Mouse (Mus musculus): ENCODE measurements around the gene Sephs2.
"Not testable (repeated sequence)": the region's sequence is repeated elsewhere in the genome, so short reads cannot be mapped to it uniquely, and the experiment has no call there.

Gene Sephs2

DNA sequence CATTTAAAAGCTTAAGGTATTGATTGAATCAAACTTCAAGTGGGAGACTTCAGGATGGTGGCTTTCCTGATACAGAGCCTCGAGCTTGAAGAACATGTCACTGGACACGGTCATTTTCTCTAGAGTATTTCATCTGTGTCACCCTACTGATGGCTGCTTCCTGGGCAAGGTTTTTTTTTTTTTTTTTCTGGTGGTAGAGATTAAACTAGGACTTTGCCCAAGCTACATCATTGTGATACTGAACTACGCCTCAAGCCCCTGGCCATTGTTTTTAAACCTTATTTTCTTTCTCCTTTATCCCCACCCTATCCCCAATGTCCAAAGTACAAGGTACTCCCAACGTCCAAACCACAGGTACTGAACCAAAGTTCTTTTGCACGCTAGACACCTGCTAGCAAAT is 3.2 kb downstream of the Sephs2 start:
- DNase-seq (ENCODE audit: low spot score), result no peak

DNA sequence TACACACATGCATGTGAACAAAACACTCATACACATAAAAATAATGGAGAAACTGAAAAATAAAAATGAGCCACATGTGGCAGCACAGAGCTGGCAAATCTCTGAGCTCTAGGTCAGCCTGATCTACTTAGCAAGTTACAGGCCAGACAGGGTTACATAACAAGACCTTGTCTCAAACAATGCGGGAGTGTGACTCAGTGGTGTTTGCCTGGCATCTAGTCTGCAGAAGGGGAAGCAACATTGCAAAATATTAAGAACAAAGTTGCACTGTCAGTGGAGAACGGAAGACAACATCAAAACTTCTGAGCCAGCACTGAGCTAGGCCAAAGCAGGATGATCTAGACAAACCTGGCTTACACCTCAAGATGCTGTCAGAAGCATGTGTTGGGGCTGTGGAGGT is 3.6 kb downstream of the Sephs2 start:
- no peak for DNase-seq (ENCODE audit: low spot score)

DNA sequence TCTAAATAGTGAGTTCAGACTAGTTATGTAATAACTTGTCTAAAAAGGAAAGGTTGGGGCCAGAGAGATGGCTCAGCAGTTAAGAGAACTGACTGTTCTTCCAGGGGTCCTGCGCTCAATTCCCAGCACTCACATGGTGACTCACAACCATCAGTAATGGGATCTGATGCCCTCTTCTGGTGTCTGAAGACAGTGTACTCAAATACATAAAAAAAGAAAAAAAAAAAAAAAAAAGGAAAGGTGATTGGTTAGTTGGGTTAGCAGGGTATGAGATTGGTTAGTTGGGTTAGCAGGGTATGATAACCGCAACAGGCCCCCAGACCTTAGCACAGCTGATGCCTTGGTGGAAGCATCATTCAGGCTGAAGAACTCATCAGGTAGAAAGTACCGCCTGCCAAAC is 10.3 kb downstream of the Sephs2 start:
- DNase-seq (ENCODE audit: low spot score), result no peak

DNA sequence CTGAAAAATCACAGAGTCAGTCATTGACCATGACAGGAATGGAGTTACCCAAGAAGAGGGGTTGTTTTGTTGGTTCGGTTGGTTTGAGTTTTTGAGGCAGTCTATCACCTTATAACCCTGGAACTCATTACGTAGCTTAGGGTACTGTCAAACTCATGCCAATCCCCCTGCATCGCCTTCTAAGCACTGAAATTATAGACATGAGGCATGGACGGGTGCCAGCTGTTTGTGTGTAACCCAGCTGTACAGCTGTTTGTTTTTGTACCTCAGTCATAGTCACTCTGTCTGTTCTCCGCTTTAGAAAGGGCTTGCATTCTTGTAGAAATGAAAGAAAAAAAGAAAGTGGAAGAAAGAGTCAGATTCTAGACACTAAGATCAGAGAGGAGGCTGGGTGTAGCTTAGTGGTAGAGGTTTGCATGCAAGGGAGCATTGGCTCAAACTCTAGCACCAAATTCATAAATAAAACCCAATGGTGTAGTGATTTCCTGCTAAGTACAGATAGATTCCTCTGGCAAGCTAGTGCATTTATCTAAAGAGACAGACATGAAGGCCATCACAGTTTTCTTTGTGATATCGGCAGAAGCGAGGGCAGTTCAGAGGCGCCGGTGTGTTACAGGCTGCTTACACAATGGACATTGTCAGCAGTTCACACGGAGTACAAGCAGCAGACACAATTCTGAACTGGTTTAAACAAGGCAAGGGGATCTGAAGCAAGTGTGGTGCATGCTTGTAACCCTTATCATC is 11.5 kb downstream of the Sephs2 start:
- no peak for DNase-seq (ENCODE audit: low spot score)

DNA sequence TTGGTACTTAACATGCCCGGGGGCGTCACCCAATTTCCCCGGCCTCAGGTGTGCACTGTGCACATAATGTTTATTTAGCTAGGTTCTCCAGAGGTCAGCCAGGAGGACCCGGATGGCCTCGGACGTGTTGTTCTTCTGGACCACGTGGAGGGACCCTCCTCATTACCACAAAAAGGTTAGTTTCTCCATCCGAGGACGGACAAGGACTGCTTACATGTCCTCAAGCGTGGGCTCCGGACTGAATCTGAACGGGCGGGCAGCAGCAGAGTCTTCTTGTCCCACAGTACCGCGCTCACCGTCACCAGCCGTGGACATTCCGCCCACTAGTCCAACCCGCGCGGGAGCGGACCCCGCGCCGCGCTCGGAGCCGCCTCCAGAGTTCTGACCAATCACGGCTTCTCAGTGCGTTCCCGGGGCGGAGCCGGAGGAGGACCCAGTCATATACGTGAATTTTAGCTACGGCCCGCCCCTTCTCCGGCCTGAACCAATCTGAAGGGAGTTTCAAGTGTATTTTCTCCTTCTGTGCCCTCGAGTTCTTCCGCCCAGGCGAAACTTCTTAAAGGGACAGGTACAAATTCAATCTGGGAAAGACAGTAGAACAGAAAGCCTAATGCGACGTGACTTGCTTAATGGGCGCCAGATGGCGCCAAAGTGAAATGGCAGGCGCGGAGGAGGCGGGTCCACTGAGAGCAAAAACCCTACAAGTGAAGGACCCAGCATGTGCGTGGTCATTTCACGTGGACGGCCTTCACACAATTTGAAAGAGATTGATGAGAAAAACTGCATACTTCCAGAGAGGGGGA is 13.3 kb downstream of the Sephs2 start, which contains the start of gene Dctpp1:
Dctpp1 (minus strand) TSS at position 401 of the 803 bp plus-strand sequence.
- peak; percentile 99 for DNase-seq (ENCODE audit: low spot score)

DNA sequence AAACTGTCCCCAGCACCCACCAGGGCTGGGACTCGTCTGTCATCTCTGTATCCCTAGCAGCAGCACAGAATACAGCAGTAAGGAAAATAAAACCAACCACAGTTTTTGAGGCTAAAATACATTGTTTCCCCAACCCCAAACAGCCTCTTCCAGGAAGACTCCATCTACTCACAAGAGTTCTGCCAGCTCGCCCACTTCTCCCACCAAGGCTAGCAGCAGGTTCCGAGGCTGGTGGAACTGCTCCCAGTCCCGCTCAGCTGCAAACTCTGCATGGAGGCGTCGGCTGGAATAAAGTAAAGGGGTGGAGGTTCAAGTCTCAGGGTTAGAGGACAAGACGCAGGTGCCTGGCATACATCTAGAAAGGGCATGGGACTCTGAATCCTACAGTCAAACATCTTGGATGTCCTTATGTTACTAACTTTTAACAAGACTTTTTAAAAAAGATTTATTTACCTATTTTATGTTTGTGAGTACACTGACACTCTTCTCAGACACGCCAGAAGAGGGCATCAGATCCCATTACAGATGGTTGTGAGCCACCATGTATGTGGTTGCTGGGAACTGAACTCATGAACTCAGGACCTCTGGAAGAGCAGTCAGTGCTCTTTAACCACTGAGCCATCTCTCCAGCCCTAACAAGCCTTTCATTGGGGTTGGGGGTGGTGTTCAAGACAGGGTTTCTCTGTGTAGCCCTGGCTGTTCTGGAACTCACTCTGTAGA is 14.5 kb downstream of the Sephs2 start:
- DNase-seq (ENCODE audit: low spot score), result no peak

DNA sequence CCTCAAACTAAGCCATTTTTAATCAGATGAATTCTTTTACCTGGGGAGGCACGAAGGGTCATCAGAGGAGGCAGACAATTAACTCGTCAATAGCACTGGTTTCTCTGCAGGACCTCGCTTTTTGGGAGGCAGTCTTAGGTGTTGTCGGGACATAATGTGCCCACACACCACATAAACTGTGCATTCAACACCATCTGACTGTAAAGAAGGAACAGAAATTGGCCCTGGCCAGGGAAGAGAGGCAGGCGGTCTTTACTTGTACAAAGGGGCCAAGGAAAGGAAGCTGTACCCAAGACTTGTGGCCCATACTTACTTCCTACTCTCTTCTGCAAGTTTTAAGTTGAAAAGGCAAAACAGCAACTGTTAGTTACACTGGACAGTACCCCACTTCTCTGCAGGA is 17.3 kb downstream of the Sephs2 start:
- DNase-seq (ENCODE audit: low spot score), result no peak

DNA sequence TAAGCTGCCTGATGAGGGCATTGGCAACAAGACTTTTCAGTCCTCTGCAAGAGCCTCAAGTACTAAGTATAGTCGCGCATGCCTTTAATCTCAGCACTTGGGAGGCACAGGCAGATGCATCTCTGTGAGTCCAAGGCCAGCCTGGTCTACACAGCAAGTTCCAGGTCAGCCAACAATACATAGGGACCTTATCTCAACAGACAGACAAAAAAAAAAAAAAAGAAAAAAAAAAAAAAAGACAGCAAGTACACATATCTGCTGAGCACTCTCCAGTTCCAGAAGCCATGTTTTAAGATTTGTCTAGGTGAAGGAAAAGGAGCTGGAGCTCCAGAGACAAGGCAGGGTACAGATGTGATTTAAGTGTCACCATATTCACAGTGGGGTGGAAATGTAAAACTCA is 17.9 kb downstream of the Sephs2 start:
- no peak for DNase-seq (ENCODE audit: low spot score)

DNA sequence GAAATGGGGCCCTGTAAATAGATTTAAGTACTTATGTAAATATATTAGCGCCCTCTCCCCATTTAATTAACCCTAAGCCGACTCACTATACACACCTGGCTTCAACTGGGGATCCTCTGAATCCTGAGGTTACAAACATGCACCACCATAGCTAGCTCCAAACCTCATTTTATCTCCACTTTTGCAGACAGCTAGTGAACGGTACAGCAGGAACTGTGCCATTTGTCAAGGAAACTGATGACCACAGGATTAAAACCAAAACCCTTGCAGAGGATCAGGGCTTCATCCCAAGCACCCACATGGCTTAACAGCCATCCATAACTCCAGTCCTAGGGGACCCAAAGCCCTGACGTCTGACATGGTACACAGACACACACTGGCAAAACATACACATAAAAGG is 18.8 kb downstream of the Sephs2 start:
- DNase-seq (ENCODE audit: low spot score), result no peak

DNA sequence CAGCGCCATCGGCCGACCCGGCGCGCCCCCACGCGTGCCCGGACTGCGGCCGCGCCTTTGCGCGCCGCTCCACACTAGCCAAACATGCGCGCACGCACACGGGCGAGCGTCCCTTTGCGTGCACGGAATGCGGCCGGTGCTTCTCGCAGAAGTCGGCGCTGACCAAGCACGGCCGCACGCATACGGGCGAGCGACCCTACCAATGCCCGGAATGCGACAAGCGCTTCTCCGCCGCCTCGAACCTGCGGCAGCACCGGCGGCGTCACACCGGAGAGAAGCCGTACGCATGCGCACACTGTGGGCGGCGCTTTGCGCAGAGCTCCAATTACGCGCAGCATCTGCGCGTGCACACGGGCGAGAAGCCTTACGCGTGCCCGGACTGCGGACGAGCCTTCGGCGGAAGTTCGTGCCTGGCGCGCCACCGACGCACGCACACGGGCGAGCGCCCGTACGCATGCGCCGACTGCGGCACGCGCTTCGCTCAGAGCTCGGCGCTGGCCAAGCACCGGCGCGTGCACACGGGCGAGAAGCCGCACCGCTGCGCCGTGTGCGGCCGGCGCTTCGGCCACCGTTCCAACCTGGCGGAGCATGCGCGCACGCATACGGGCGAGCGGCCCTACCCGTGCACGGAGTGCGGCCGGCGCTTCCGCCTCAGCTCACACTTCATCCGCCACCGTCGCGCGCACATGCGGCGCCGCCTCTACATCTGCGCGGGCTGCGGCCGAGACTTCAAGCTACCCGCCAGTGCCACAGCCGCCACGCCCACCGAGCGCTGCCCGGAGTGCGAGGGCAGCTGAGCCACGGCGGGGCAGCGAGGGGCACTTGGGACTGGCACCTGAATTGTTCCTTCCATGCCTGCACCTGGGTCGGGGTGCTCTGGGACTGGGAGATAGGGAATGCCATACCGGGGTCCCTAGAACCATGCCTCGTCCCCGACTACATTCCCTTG is 19.8 kb downstream of the Sephs2 start:
- peak; percentile 94 for DNase-seq (ENCODE audit: low spot score)

DNA sequence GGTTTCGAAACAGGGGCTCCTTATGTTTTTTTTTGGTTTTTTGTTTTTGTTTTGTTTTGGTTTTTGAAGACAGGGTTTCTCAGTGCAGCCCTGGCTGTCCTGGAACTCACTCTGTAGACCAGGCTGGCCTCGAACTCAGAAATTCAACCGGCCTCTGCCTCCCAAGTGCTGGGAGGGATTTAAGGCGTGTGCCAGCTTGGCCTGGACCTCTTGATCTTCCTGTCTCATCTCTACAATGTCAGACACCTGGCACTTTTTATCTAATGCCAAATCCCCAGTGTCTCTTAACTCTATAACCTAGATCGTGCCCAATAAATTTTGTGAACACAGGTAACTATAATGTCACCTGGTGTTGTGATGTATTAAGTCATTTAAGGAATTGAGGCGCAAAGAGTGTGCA is 20.5 kb downstream of the Sephs2 start:
- no peak for DNase-seq (ENCODE audit: low spot score)

DNA sequence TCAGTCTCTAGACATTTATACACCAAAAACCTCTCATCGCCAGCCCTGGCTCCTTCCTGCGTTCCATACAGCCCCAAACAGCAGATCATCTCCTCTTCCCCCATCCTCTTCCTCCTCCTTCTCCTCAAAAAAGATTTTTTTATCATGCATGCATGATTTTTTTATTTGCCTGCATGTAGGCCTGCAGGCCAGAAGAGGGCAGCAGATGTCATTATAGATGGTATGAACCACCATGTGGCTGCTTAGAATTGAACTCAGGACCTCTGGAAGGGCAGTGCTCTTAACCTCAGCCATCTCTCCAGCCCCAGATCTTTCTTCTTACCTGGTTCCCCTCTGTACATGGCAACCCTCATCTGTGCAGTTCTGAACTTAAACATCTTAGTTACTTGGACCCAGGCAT is 21.4 kb downstream of the Sephs2 start:
- DNase-seq (ENCODE audit: low spot score), result no peak

DNA sequence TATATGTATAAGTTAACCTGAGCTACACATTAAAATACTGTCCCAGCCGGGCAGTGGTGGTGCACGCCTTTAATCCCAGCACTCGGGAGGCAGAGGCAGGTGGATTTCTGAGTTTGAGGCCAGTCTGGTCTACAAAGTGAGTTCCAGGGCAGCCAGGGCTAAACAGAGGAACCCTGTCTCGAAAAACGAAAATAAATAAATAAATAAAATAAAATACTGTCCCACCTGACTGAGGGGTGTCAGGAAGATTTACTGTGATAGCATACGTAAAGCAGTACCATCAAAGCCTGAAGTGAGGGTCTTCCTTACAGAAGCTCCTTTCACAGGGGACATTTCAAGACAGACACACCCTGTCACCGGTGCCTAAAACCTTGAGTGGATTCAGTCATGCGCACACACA is 23.3 kb downstream of the Sephs2 start:
- not testable (repeated sequence) for DNase-seq (ENCODE audit: low spot score)

DNA sequence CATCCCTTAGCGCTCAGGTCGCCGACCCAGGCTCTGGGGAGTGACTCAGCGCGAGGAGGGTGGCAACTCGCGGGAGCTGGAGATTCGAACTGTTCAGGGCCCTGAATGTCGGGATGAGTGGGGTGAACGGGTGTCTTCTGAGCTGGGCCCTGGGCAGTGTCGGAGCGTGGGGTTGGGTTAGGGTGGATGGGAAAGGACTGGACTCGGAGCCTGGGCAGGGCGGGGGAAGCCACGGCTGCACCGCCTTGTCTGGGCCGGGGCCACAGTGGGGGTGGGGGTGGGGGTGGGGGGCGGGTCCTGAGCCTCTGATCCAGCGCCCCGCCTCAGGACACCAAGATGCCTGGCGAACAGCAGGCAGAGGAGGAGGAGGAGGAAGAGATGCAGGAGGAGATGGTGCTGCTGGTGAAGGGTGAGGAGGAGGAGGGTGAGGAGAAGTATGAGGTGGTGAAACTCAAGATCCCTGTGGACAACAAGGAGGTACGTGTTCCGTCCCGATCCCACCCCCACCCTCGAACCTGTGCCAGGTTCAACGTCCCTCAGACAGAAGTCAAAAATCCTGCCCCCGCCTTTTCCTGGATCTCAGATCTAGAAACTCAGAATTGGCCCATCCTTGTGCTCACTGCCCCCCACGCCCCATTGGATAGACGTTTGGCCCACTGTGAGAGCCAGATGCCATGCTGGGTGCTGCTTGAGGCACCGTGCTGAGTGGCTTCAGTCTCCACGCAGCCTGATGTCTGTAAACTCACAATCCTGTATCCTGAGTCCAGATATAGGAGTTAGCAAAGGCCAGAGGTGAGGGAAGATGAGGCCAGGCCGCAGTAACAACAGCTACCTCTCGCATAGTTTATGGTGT is 29.0 kb downstream of the Sephs2 start:
- no peak for DNase-seq (ENCODE audit: low spot score)

DNA sequence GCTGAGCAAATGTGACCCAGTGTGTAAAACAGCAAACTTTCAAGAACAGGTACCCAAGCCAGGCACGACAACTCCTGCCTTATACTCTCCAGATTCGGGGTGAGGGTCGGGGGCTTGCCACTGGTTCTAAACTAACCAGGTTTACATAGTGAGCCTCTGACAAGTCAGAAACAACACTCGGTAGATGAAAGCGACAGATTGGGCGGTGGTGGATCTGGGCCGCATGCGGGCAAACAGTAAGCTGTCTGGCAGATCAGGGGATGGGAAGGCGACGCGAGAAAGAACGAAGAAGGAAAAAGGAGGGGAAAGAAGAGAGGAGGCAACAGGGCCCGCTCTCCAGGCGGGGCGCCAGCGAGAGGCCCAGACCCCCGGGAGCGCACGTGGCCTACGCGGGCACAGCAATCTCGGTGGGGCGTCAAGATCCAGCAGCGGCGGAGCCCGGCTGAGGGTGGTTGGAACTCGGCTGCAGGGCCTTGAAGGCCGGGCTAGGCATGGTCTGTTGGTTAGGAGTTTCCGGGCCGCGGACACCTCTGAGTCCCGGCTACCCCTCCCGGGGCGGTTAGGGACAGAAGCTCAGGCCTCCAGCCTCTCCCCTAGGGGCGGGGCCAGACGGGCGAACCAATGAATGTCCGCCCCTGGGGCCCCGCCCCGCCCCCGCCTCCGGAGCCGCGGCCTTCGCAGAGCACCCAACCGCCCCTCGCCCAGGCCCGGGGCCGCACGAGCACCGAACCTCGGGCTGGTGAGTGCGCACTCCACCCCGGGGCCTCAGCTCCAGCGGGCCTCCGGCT is 29.8 kb downstream of the Sephs2 start, which contains the start of gene Zfp771:
Zfp771 (plus strand) TSS at position 405 of the 788 bp plus-strand sequence.
- DNase-seq (ENCODE audit: low spot score), result peak; percentile 94

DNA sequence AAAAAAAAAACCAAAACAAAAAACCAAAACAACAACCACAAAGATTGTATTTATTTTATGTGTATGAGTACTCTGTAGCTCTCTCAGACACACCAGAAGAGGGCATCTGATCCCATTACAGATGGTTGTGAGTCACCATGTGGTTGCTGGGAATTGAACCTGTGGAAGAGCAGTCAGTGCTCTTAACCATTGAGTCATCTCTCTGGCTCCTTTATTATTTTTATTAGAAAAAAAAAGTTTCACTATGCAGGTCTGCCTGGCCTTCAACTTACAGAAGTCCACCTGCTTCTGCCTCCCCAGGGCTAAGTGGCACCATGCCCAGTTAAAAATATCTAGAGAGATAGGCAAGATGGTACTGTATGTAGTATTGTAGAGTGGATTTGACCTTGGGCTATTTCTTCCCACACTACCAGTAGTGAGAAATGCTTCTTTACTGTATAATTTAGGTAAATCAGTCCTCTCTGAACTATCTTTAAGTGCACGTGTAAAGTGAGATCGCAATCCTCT is 30.4 kb downstream of the Sephs2 start:
- DNase-seq (ENCODE audit: low spot score), result no peak

DNA sequence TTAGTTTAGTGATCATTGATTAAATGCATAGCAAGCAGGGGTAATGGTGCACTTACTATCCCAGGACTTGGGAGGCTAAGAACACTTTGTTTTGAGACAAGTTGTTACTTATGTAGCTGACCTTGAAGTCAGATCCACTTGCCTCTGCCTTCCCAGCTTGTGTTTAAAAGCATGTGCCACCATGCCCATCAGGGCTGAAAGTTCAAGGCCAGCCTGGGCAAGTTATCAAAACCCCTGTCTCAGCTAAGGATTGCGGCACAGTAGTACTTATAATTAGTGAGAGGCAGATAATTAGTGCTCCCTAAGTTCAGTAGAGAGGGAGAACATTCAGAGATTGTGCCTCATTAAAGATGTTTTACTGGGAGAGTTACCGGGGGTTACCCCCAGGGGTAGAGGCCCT is 39.1 kb downstream of the Sephs2 start:
- no peak for DNase-seq (ENCODE audit: low spot score)

DNA sequence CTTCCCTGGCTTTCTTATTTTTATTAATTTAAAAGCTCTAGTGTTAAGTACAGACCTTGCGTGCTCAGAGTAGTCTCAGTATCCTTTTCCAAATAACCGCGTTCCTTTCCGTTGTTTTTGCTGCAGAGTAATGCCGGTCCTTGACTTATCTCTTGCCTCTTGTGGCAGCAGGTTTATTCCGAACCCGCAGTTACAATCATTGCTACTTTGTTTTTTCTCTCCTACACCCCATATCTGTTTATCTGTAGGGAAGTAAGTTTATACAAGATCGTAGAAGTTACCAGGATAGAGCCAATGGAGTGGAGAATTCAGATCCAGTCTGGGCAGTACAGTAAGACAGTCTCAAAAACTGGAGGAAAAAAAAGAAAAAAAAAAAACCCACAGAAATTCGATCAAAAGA is 40.1 kb downstream of the Sephs2 start:
- no peak for DNase-seq (ENCODE audit: low spot score)

DNA sequence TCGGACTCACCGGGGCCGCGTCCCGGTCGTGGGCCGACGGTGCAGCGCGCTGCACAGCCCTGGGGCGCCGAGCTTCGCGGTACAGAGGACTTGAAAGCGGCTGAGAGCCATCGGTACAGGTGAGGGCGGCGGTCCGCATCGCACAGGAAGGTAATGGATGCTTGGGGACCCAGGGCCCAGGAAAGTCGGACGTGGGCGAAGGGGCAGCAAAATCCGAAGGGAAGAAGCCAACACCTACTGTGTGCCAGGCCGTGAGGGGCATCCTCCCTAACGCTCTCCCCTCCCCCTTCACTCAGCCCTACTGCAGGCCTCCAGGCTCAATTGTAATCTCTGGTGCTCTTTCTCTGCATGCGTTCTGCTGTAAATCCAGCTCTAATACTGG is 40.5 kb downstream of the Sephs2 start:
- no peak for DNase-seq (ENCODE audit: low spot score)
